Mouse (Mus musculus) layer of hippocampus, adult 11-12 months (tissue): ENCODE results near the gene Nup210l.
A peak's percentile ranks its signal among the peaks of the same experiment; 100 is the strongest.

Experiments used
- DNase-seq: peaks from one replicate; pipeline ENCODE4 v3.0.0; 2022; ENCODE audit warnings: low spot score

Gene Nup210l

DNA sequence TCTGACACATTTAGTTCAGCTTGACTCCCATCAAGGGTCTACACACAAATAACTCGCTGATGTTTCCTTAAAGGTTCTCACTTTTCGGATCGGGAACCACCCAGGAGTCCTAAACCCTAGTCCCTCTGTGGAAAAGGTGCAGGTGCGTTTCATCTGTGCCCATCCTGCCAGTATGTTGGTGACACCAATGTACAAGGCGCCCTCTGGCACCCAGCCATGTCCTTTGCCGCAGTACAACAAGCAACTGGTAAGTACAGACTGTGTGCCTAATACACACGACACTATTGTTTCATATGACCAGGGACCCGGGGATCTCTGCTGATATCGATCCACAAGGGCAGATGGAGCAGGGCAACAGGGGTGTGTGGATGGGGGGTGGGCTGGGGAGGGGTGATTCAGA, 55.8 kb downstream of the Nup210l start:
- DNase-seq: no peak

DNA sequence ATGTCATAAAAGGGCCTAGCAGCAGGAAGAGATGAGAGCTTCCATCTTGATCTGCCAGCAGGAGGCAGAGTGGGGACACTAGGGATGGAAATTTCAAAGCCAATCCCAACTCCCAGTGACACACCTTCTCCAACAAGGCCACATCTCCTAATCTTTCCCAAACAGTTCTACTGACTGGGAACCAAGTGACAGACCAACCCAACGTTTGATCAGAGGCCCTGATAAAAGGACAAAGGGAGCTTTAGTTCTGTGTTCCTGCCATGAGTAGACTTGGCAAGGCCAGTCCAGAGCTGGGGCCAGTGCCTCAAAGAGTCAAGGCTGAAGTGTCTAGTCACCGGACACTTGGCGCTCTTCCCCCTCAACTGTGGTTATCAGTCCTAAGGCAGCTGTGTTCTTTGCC, 57.6 kb downstream of the Nup210l start:
- DNase-seq: no peak

DNA sequence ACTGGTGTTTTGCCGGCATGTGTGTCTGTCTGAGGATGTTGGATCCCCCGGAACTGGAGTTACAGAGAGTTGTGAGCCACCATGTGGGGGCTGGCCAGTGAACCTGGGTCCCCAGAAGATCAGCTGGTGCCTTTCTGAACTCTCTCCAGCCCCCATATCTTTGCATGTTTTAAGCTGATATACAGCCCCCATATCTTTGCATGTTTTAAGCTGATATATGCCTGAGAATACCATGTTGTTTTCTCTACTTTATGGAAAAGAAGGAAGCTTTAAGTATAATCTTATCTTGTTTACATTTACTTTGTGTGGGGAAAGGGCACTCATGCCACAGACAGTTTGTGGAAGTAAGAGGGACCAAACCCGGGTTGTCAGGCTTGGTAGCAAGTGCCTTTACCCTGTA, 75.6 kb downstream of the Nup210l start:
- no peak for DNase-seq

DNA sequence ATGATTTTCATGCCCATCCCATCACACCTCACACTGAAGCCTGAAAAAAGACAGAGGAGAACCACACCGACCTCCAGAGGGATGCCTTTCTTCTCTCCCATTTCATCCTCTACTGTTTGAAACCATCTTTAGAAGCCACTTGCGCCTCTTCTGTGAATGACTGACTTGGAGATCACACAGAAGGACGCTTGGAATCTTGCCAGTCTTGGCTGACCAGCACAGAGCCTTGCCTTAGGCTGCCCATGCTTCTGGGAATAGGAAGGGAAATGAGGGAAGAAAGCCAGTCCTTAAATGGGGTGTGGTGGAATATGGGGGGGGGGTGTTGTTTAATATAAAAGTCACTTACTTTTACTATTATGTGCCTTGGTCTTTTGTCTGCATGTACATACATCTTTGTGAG, 79.6 kb downstream of the Nup210l start:
- no peak for DNase-seq

DNA sequence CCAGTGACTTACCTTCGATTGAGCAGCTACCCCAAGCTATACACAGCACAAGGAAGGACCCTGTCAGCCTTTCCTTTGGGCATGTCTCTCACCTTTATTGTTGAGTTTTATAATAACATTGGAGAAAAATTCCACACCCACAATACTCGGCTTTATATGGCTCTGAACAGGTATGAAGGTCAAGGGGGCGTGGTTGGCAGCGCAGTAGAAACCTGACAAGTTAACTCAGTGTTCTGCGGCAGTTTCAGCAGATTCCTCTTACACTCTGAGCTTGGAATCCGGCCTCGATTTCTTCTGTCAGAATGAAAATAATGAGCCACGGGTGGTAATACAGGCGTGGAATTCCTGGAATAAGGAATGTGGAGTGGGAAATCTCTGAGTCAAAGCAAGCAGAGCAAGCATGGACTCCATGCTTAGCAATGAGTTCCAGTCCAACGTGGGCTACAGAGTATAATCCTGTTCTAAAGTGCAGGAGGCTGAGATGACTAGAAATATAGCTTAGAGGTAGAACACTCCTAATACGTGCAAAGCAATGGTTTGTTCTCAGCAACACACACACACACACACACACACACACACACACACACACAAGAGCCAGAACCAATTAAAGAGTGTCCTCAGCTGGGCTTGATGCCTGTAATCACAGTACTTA, 87.1 kb downstream of the Nup210l start:
- no peak for DNase-seq

DNA sequence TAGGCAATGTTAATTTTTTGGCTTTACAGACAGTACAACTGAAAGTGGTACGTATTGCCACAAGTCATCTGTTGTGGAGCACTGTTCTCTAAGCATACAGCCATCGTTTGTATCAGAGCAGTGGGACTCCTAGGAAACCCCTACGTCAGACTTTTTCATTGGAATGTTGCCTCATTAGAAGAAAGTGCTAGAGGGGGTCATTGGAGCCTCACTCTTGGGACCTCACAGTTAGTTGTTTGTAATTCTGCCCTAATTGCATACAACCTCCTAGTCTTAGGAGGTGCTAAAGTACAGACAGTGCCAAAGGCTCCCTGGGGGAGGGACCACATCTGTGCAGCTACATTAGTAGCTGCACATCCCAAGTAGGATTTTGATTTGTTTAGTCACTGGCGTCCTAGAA, 90.8 kb downstream of the Nup210l start:
- DNase-seq: no peak

DNA sequence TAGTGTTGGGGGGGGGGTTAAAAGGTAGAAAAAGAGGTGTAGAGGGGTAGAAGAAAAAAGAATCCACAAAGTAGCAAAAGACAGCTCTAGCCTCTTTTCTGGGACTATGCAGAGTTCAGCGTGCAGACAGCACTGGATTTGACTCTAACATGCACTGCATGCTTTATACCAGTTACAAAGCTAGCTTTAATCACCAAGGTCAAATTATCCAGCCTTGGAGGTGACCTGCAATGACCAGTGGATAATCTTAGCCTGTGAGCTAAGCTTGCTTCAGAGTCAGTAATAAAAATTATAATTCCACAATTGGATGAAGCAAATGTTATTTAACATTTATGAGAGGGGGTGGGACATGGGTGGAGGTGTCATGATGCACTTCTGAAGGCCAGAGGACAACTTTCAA, 91.7 kb downstream of the Nup210l start:
- DNase-seq: no peak

DNA sequence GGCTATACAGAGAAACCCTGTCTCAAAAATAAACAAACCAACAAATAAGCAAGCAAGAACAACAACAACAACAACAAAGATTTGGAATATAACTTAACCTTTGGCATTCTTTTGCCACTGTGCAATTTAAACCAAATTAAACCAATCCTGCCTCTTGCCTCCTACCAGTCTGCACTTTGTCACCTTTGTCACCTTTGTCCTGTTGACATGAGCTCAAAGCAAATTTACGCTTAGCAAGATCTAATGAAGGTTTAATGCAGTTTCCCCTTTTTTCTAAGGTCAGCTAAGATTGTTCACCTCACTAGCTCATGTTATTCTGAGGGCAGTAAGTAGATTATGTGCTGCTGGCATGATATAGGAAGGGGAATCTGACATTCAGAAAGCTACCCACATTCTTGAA, 93.6 kb downstream of the Nup210l start:
- no peak for DNase-seq

DNA sequence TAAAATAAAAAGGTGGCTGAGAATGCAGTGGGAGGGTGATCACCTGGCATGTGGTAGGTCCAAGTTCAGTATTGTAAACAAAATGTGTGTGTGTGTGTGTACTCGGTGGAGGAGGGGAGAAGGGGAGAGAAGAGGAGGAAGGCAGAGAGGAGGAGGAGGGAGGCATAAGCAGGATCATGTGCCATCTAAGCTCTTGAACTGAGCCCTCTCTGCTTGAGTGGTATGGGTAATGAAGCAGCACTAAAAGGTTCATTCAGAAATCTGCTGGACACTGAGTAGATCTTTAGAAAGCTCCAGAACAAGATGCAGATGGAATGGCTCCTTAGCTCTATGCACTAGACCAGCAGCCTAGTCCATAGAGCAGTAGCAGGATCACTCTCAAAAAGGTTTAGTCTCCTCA, 99.0 kb downstream of the Nup210l start:
- DNase-seq: no peak

DNA sequence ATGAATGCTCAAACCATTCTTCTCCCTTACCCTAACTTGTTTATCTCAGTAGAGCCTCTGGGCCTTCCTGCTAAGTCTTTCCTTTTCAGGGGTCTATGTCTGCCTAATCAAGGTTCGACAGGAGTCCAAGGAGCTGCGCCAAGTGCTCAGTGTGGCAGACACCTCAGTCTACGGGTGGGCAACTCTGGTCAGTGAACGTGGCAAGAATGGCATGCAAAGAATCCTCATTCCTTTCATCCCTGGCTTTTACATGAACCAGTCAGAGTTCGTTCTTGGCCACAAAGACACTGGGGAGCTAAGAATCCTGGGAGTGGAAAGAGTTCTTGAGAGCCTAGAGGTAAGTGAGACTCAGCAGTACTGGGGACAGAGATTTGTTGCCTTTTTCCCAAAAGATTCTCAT, 99.7 kb downstream of the Nup210l start:
- no peak for DNase-seq

DNA sequence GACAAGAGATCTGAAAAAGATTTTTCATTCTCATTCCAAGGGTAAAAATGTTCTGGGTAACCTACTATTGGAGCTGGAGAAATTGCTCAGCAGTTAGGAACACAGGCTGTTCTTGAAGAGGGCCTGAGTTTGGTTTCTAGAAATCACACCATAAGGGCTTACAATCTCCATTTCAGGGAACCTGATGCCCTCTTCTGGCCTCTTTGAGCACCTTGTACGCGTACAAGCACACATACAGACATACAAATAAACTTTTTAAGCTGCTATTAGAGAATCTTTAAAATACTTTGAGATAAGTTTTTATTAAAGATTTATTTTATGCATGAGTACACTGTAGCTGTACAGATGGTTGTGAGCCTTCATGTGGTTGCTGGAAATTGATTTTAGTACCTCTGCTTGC, 100.7 kb downstream of the Nup210l start:
- DNase-seq: no peak

DNA sequence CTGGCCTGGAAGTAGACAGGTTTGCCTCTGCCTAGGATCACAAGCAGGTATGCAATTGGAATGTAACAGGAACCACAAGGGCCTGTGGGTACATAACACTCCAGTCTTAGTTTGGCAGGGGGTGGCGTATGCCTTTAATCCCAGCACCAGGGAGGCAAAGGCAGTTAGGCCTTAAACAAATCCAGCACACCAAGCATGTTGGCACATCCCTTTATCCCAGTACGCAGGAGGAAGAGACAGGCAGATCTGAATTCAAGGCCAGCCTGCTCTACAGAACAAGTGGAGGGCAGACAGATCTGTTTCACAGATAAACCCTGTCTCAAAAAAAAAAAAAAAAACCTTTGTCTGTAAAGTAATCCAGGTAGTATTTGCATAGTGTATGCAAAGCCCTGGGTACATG, 104.7 kb downstream of the Nup210l start:
- no peak for DNase-seq

DNA sequence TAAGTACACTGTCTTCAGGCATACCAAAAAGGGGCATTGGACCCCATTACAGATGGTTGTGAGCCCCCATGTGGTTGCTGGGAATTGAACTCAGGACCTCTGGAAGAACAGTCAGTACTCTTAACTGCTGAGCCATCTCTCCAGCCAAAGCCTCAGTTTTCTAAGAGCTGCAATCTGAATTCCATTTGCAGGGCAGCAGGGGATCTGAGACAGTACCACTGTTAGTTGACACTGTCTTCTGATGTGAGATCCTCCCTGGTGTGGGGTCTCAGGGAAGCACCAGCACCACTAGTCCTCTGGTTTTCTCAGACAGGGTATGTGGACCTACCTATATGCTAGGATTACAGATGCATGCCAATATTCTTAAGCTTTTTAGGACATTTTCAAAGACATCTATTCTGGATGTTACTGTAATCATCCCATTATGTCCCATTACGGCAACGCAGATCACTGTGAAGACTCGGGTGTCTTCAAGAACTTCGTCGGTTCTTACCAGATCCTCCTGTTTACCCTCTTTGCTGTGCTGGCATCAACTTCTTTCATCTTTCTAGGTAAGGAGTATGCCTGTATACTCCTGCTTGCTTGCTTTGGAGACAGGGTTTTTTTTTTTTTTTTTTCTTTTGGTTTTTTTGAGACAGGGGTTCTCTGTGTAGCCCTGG, 106.1 kb downstream of the Nup210l start:
- DNase-seq: no peak

DNA sequence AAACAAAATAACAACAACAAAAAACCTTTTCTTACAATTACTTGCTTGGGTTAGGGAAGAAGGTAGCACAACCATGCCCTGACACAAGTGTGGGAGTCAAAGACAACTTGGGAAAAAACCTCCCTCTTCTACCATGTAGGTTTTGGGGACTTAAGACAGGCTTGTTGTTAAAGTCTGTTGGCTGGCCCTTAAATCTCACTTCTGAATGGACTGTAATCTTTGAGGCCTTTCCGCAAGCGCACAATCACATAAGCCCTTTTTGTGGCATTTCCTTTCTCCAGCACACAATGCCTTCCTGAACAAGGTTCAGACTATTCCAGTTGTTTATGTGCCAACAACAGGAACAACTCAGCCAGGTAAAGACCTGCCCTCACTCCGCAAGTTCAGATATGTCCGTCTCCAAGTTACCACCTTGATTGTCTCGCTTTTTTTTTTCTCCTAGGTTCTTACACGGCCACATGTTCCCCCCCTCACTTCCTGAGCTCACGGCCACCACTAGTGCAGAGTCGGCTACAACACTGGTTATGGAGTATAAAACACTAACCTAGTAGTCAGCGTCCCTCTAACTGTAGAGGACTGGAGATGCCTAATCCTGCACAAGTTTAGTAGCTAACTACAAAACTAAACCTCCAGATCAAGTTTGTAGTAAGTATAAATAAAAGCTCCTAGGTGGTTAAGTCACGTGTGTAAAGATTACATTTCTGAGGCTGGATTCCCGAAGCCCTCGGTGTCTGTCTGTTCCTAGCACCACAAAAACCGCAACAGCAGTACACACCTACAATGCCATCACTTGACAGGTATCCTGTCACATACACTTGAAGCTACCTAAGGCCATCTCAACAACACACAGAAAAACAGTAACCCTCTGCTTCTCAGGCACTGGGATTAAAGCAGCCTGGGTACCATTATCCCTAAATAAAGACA, 107.8 kb downstream of the Nup210l start:
- no peak for DNase-seq

DNA sequence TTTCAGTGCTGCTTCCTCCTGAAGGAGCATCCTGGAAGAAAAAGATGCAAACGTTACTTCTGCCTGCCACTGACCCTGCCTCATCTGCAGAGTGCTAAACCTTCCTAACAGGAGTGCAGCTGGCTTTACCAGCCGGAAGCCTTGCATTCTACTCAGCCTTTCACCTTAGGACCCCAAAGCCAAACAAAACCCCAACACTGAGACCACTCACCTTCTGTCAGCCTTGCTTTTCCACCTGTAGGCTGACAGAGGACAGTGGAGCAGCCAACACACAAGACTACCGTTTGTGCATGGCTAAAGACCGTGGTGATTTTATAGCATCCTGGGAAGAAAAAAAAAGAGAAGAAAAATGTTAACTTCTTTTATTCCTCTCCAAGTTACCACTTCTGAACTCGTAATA, 108.8 kb downstream of the Nup210l start:
- DNase-seq: no peak

DNA sequence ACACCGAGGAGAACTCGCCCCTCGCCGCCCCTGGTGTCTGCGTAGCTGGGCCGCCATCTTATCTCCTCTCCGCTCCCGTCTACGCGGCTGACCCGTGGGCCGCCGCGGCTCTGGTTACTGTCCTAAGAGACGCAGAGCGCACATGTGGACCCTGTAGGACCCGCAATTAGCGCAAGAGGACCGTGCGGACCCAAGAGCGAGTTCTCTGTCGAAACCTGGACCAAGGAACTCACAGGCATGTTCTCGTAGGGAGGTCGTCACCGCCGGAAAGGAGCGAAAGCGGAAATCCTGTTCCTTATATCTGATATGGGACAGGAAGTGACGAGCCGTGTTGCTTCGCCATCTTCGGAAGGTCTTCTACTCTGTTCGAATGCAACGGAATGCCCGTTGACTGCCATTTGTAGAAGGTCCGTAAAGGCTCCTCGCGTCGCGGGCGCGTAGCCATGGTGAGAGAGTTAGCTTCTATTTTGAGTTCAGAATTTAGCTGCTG, 109.5 kb downstream of the Nup210l start, which contains the start of the genes Rps27 and Rab13:
Gene Rps27, minus strand, starts transcription at position 275 of the 490 bp plus-strand sequence.
Gene Rab13, plus strand, starts transcription at position 319 of the 490 bp plus-strand sequence.
- DNase-seq: peak; percentile 94

DNA sequence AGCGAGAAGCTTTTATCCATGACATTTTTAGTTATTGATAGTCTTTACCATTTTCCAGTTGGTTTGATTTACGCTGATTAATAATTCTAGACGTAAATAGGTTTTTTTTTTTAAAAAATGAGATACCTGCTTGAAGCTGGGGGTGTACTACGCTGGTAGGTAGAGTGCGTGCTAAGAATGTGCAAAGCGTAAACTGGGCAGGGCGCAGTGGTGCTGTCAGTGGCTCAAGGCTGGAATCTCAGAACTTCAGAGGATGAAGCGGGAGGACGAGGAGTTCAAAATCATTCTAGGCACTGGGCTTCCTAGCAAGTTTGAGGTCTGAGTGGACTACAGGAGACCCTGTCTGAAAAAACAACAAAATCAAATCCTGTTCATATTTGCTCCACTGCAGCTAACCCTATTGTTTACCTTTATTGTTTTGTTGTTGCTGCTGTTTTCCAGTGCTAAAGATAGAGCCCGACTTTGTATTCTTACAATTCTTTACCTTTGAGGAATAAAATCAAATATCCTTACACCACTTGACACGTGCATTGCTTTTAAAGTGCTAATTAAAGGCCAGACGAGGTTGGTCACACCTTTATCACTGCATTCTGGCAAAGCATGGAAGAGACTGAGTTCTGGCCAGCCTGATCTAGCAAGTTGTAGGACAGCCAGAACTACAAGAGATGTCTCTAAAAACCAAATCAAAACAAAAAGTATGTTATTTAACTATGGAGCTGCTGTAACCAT, 110.2 kb downstream of the Nup210l start:
- DNase-seq: peak; percentile 24

DNA sequence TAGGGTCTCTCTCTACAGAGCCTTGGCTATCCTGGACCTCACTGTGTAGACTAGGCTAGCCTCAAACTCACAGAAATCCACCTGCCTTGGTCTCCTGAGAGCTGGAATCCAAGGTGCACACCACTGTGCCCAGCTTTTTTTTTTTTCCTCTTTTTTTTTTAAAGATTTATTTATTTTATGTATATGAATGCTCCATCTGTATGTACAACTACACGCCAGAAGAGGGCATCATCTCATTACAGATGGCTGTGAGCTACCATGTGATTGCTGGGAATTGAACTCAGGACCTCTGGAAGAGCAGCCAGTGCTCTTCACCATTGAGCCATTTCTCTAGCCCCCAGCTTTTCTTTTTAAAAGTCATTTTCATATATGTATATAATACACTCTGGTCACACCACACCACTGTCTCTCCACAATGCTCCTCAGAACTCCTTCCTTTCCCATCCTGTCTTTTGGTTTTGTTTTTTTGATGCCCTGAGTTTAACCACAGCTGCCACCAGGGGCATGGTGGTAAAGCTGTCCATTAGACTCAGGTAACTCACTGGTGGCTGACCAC, 112.0 kb downstream of the Nup210l start:
- no peak for DNase-seq

DNA sequence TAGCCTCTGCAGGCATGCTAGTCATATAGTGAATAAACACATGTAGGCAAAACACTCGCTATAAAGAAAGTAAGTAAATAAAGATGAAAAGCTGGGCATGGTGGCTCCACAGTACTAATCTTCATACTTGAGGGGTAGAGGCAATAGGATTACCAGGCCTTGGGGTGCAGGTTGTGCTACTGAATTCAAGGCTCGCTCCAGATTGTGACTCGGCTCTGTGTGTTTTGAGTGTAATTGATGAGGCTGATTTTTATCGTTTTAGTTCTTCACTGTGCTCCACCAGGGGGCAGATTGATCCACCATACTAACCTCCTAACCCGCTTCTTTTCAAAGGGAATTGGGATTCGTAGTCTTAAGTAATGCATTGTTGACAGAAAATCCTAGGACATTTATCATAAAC, 116.2 kb downstream of the Nup210l start:
- DNase-seq: peak; percentile 67

DNA sequence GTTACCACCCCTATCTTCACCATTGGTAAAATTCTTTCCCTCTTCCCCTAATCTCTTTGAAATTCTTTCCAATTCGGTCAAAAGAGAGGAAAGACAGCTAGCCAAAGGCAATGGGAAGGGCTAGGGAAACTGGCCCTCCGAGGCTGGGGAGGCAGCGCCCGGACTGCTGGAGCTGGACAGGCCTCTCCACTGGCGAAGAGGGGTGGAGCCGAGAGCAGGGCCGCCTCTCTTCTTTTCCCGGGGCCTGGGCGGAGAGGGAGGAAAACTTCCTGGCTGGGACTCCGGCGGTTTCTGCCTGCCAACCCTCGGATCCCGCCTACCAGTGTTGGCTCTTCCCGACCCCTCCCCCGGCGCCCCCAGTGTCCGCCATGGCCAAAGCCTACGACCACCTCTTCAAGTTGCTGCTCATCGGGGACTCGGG, 116.6 kb downstream of the Nup210l start:
- DNase-seq: peak; percentile 53

DNA sequence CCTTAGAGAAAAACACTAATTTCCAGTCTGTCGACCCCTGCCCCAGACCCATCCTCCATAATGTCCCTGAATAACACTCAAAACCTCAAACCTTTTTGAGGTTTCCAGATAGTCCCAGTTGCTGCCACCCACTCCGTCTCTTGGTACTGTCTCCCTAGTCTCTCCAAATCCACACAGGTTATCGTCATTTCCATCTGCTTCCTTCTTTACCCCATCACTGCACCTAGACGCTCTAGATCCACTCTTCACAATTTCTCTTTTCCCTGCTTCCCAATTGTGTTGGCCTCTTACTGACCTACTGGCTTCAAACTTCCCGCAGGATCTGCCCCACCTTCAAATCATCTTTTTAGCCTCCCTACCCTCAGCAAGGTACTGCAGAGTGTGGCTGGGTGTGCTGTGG, 117.2 kb downstream of the Nup210l start:
- DNase-seq: no peak

DNA sequence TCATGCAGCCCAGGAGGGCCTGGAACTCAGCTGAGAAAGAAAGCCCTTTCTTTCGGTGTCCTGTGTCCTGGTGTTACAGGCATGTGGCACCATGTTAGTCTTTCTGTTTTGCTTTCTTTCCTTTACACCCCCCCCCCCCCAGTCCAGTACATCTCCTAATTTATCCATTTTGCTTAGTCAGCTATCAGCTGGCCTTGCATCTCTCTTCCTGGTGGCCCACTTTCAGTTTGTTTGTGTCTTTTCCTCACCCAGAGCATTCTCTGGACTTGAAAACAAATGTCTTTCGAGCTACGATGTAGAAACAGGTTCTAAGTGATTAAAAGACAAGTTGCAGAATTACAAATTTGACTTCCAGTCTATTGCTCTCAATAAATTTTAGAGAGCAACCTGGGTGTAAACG, 118.5 kb downstream of the Nup210l start:
- no peak for DNase-seq
